Mouse (Mus musculus) heart, adult 9 months (tissue): ENCODE results near the gene Gm17334.
A peak's percentile ranks its signal among the peaks of the same experiment; 100 is the strongest.

Source experiments
- DNase-seq, 2 experiments: peaks; one replicate each; pipeline ENCODE4 v3.0.0; 2022; ENCODE audit warnings: low spot score in 2 of 2

The Gm17334 gene

GRCm38 (mm10) chr11:53797386-53797920 is 24.5 kb upstream of the Gm17334 start:
- no peak for DNase-seq

GRCm38 (mm10) chr11:53796409-53797151 is 23.6 kb upstream of the Gm17334 start:
- peak; percentile 87 to 88 for DNase-seq

GRCm38 (mm10) chr11:53795813-53796212 is 22.8 kb upstream of the Gm17334 start:
- no peak for DNase-seq

GRCm38 (mm10) chr11:53794671-53795557 is 21.9 kb upstream of the Gm17334 start:
- DNase-seq: peak in 1 of 2 experiments; percentile 78

GRCm38 (mm10) chr11:53794015-53794414 is 21.0 kb upstream of the Gm17334 start:
- no peak for DNase-seq

GRCm38 (mm10) chr11:53792986-53793385 is 20.0 kb upstream of the Gm17334 start:
- peak in 1 of 2 experiments; percentile 61 for DNase-seq

GRCm38 (mm10) chr11:53789277-53789676 is 16.3 kb upstream of the Gm17334 start:
- no peak for DNase-seq

GRCm38 (mm10) chr11:53788196-53788595 is 15.2 kb upstream of the Gm17334 start:
- DNase-seq: peak; percentile 83 to 87

- peak in 1 of 2 experiments; percentile 60 for DNase-seq
These were observed 13.4 kb upstream of the Gm17334 start for GRCm38 (mm10) chr11:53786058-53787031.

- DNase-seq: no peak
These were observed 12.4 kb upstream of the Gm17334 start for GRCm38 (mm10) chr11:53785311-53785936.

- no peak for DNase-seq
These were observed 10.3 kb upstream of the Gm17334 start for GRCm38 (mm10) chr11:53783288-53783687.

- peak in 1 of 2 experiments; percentile 71 for DNase-seq
These were observed 9.0 kb upstream of the Gm17334 start for GRCm38 (mm10) chr11:53781964-53782363.

- DNase-seq: no peak
These were observed 8.3 kb upstream of the Gm17334 start for GRCm38 (mm10) chr11:53781201-53781775.

GRCm38 (mm10) chr11:53780262-53780661 is 7.3 kb upstream of the Gm17334 start:
- no peak for DNase-seq

- DNase-seq: no peak
These were observed 6.8 kb upstream of the Gm17334 start for GRCm38 (mm10) chr11:53779808-53780207.

- no peak for DNase-seq
These were observed 5.5 kb upstream of the Gm17334 start for GRCm38 (mm10) chr11:53778455-53778854.

- DNase-seq: no peak
These were observed 4.7 kb upstream of the Gm17334 start for GRCm38 (mm10) chr11:53777736-53778135.

- no peak for DNase-seq
These were observed 1.8 kb upstream of the Gm17334 start for GRCm38 (mm10) chr11:53774659-53775255.

- DNase-seq: no peak
These were observed 814 bp upstream of the Gm17334 start for GRCm38 (mm10) chr11:53773641-53774360.
